Mouse (Mus musculus) heart, postnatal 0 days (tissue): ENCODE results near the gene Gpr62.

ENCODE experiments used
- CTCF ChIP-seq: IDR thresholded peaks from 2 replicates; pipeline ENCODE4 v1.5.1; 2016; ENCODE audit warnings: antibody characterized with exemption, control low read depth, low read depth
- EP300 ChIP-seq: IDR thresholded peaks from 2 replicates; pipeline ENCODE4 v1.6.1; 2016; ENCODE audit warnings: antibody characterized with exemption, low read depth

- no peak for TF ChIP-seq CTCF
- no peak for TF ChIP-seq EP300
Measured at GRCm38 (mm10) chr9:106453271-106454070, 12.3 kb downstream of the Gpr62 start, which contains the start of gene Pcbp4.
